ENCODE assay signal across 20 mouse cellular contexts in the genomic region with DNA sequence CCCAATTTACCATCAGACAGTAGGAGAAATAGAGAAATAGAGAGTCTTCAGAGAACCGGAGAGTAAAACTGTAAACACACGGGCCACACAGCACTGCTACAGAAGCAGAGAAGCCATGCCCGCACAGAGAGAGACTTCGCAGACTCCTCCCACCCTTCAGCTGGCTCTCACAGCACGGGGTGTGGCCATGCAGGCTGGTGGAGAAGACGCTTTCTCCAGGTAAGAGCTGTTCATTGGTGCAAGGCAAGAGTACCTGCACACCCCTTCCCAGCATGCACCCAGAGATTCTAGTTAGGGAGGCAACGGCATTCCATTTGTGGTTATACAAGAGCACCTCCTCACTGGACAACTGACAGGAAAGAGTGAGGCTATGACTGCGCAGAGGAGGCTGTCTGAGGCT.
DNase-seq lines count a peak whose midpoint lies in the region; ATAC-seq and TF ChIP-seq lines count a peak whose summit lies in the region.
"Had no signal": no experiment of that assay in that cellular context is flagged by ENCODE, and none has a peak within 500 bp of the region (broad histone marks: within the 10 kb centered on the region; RNA-seq: fewer than 3 reads in every experiment).

No protein-coding gene starts in this region.

- no peak for DNase-seq in kidney, postnatal 25 days
- DNase-seq in lung, adult 2 months: peak; percentile 57
- DNase-seq in lung, postnatal 25 days (ENCODE audit: low spot score): peak; percentile 69
- no peak for DNase-seq in gastrocnemius, adult 8-10 months (ENCODE audit: low spot score in 2 of 2)
- DNase-seq in forebrain, postnatal 0 days: no peak
- DNase-seq: adrenal gland, postnatal 14 days; cerebellum, adult 11 months; cerebellum, postnatal 25 days; kidney, adult 18-20 months; layer of hippocampus, postnatal 36 days; thymus, postnatal 25 days had no signal

- no peaks in the 10 kb centered on the region for H3K9me3 ChIP-seq in kidney, embryonic 16.5 days (ENCODE audit: low read length)
- no peaks in the 10 kb centered on the region for H3K9me3 ChIP-seq in forebrain, postnatal 0 days (ENCODE audit: low read length)
- no peaks in the 10 kb centered on the region for H3K9me3 ChIP-seq in hindbrain, embryonic 13.5 days
- H3K9me3 ChIP-seq: forebrain, embryonic 10.5 days; heart, embryonic 12.5 days; limb, embryonic 15.5 days; liver, embryonic 15.5 days had no signal

- 0 out of 2 replicates have a peak, but pooled peaks cover 4% of the 10 kb centered on the region for H3K36me3 ChIP-seq in kidney, embryonic 16.5 days (ENCODE audit: insufficient read depth, low read length)
- no peaks in the 10 kb centered on the region for H3K36me3 ChIP-seq in forebrain, postnatal 0 days (ENCODE audit: insufficient read depth)
- H3K36me3 ChIP-seq in hindbrain, embryonic 13.5 days: no peaks in the 10 kb centered on the region
- H3K36me3 ChIP-seq: forebrain, embryonic 10.5 days; liver, embryonic 15.5 days had no signal

- 0 out of 2 replicates have a peak, but pooled peaks have one; percentile 43 for ATAC-seq in kidney, embryonic 16.5 days (ENCODE audit: low FRiP score, low TSS enrichment)
- ATAC-seq in forebrain, postnatal 0 days: no peak
- no peak for ATAC-seq in hindbrain, embryonic 13.5 days (ENCODE audit: low FRiP score)
- ATAC-seq: activated CD4-positive, CD25-positive, alpha-beta regulatory T cell, adult 4 months had no signal

- peaks cover 6% of the 10 kb centered on the region; the same call in 1 of the 2 replicates for H3K4me1 ChIP-seq in kidney, embryonic 16.5 days (ENCODE audit: insufficient read depth, low read length)
- no peaks in the 10 kb centered on the region for H3K4me1 ChIP-seq in lung, adult 2 months (ENCODE audit: control insufficient read depth, insufficient read depth, low read length)
- H3K4me1 ChIP-seq in forebrain, postnatal 0 days (ENCODE audit: insufficient read depth): no peaks in the 10 kb centered on the region
- 0 out of 2 replicates have a peak, but pooled peaks cover 3% of the 10 kb centered on the region for H3K4me1 ChIP-seq in hindbrain, embryonic 13.5 days (replicated peaks)
- H3K4me1 ChIP-seq: limb, embryonic 15.5 days; liver, embryonic 15.5 days had no signal

- 63% methylated on average over 8 of the region's 8 CpGs for WGBS in kidney, embryonic 16.5 days
- WGBS in lung, adult 2 months: 68% methylated on average over 8 of the region's 8 CpGs
- WGBS in forebrain, postnatal 0 days: 70% methylated on average over 8 of the region's 8 CpGs
- WGBS in hindbrain, embryonic 13.5 days: 68% methylated on average over 8 of the region's 8 CpGs

- no peak overlapping the region for H3K9ac ChIP-seq in kidney, embryonic 16.5 days (replicated peaks; ENCODE audit: low read length)
- no peak overlapping the region for H3K9ac ChIP-seq in forebrain, postnatal 0 days
- no peak overlapping the region for H3K9ac ChIP-seq in hindbrain, embryonic 13.5 days
- H3K9ac ChIP-seq: heart, embryonic 12.5 days; hindbrain, embryonic 14.5 days; limb, embryonic 15.5 days; liver, embryonic 15.5 days had no signal

- no peaks in the 10 kb centered on the region for H3K27me3 ChIP-seq in kidney, embryonic 16.5 days (ENCODE audit: insufficient read depth, low read length)
- H3K27me3 ChIP-seq in forebrain, postnatal 0 days (ENCODE audit: insufficient read depth, low read length): no peaks in the 10 kb centered on the region
- H3K27me3 ChIP-seq in hindbrain, embryonic 13.5 days: peaks cover 3% of the 10 kb centered on the region; the same call in 1 of the 2 replicates
- H3K27me3 ChIP-seq: heart, embryonic 12.5 days; limb, embryonic 15.5 days; liver, embryonic 15.5 days had no signal

- no peak for TF ChIP-seq CTCF in lung, adult 2 months (IDR thresholded peaks at IDR 0.05; ENCODE audit: insufficient read depth, low read length)
- no peak for TF ChIP-seq CTCF in forebrain, postnatal 0 days (IDR thresholded peaks at IDR 0.05; ENCODE audit: low read depth)

- H3K4me2 ChIP-seq in kidney, embryonic 16.5 days (replicated peaks; ENCODE audit: low read depth, low read length): no peak overlapping the region
- H3K4me2 ChIP-seq in forebrain, postnatal 0 days (ENCODE audit: low read depth): no peak overlapping the region
- H3K4me2 ChIP-seq in hindbrain, embryonic 13.5 days: no peak overlapping the region
- H3K4me2 ChIP-seq: heart, embryonic 12.5 days; hindbrain, embryonic 14.5 days; limb, embryonic 15.5 days; liver, embryonic 15.5 days had no signal

- no peak for TF ChIP-seq POLR2A in lung, adult 2 months (IDR thresholded peaks at IDR 0.05; ENCODE audit: borderline replicate concordance, extremely low read depth, low read depth, low read length)

- H3K4me3 ChIP-seq in kidney, embryonic 16.5 days (ENCODE audit: low read length): no peak overlapping the region
- no peak overlapping the region for H3K4me3 ChIP-seq in lung, adult 2 months (replicated peaks; ENCODE audit: extremely low read depth, low read depth, low read length)
- no peak overlapping the region for H3K4me3 ChIP-seq in forebrain, postnatal 0 days (ENCODE audit: low read depth, low read length)
- no peak overlapping the region for H3K4me3 ChIP-seq in hindbrain, embryonic 13.5 days
- H3K4me3 ChIP-seq: forebrain, embryonic 10.5 days; heart, embryonic 12.5 days; layer of hippocampus, adult 2 months; limb, embryonic 15.5 days; liver, embryonic 15.5 days had no signal

- no peak overlapping the region for H3K27ac ChIP-seq in kidney, embryonic 16.5 days (ENCODE audit: low read length)
- no peak overlapping the region for H3K27ac ChIP-seq in forebrain, postnatal 0 days (ENCODE audit: low read depth, low read length)
- no peak overlapping the region for H3K27ac ChIP-seq in hindbrain, embryonic 13.5 days
- H3K27ac ChIP-seq: forebrain, embryonic 10.5 days; hindbrain, embryonic 14.5 days; layer of hippocampus, adult 2 months; limb, embryonic 15.5 days; liver, embryonic 15.5 days had no signal

Comparison
In these comparisons a context has a peak if more than half of its experiments do, and no peak if none do; other contexts are left out.
1. DNase-seq: peak in lung, adult 2 months (single experiment) and lung, postnatal 25 days (single experiment); none in kidney, postnatal 25 days (0 of 2), gastrocnemius, adult 8-10 months (0 of 2) and forebrain, postnatal 0 days (single experiment).